Mouse (Mus musculus): ENCODE results near the gene Tbx10.

DNA sequence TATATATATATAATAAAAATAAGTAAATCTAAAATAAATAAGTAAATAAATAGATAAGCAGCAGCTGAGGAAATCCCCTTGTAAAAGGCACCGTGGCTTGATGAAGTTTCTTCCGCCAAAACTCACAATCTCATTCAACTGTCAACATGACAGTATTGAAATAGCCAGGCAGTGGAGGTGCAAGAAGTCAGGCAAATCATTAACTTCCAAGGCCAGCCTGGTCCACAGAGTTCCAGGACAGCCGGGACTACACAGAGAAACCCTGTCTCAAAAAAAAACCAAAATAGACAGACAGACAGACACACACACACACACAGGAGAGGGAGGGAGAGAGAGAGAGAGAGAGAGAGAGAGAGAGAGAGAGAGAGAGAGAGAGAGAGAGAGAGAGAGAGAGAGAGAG, 40.7 kb downstream of the Tbx10 start:
- TF ChIP-seq POLR2A (IDR thresholded peaks at IDR 0.05; ENCODE audit: borderline replicate concordance, extremely low read depth, insufficient read depth, insufficient read length, poor library complexity, severe bottlenecking) (no peak), CTCF (IDR thresholded peaks at IDR 0.05; ENCODE audit: borderline replicate concordance, extremely low read depth, insufficient read depth, insufficient read length) (no peak)
